7 mouse cellular contexts compared by ENCODE assay signal in genomic region chr2:30707099-30708000, GRCm38 (mm10).
DNase-seq lines count a peak whose midpoint lies in the region; ATAC-seq and TF ChIP-seq lines count a peak whose summit lies in the region.

No protein-coding gene starts in this region.

- TF ChIP-seq RAD21 in MEL (IDR thresholded peaks at IDR 0.05; ENCODE audit: low read depth, low read length), result no peak

- no peak for ATAC-seq in forebrain, embryonic 11.5 days (replicated peaks; ENCODE audit: low FRiP score)
- no peak for ATAC-seq in midbrain, embryonic 11.5 days (ENCODE audit: low FRiP score)

- H3K9ac ChIP-seq in MEL (ENCODE audit: control insufficient read depth, low read depth, low read length, poor library complexity, severe bottlenecking), result peak overlapping the region; percentile 79
- peak overlapping the region; percentile 78 for H3K9ac ChIP-seq in forebrain, embryonic 11.5 days (ENCODE audit: low read length)
- H3K9ac ChIP-seq in midbrain, embryonic 11.5 days (ENCODE audit: low read length), result peak overlapping the region; percentile 87

- intact Hi-C loops in heart, postnatal 25 days (cut with DNase I), result loop anchor here (5.0 kb wide), 1 partner anchor 235 kb away; the partner anchor contains the start of gene Ier5l

- peak overlapping the region; percentile 81 for H3K4me2 ChIP-seq in forebrain, embryonic 11.5 days (ENCODE audit: low read depth, low read length, severe bottlenecking)
- peak overlapping the region; percentile 51 for H3K4me2 ChIP-seq in midbrain, embryonic 11.5 days

- peak in 1 of 3 experiments; percentile 35; a peak in 2 of 6 replicates for TF ChIP-seq CTCF in MEL (IDR thresholded peaks at IDR 0.05 in 2 of 3, conservative IDR thresholded peaks at IDR 0.05 in 1 of 3; ENCODE audit: control insufficient read depth in 1 of 3, insufficient read depth in 1 of 3, low read depth in 2 of 3, low read length in 3 of 3, poor library complexity in 1 of 3, severe bottlenecking in 1 of 3)

- peaks cover 0 to 3% of the 10 kb centered on the region in 2 experiments; a peak in 2 of 4 replicates for H3K36me3 ChIP-seq in MEL (ENCODE audit: control insufficient read depth in 1 of 2, insufficient read depth in 2 of 2, low read length in 2 of 2)
- H3K36me3 ChIP-seq in forebrain, embryonic 11.5 days (ENCODE audit: control insufficient read depth, insufficient read depth, low read length), result no peaks in the 10 kb centered on the region
- H3K36me3 ChIP-seq in midbrain, embryonic 11.5 days (ENCODE audit: control insufficient read depth, insufficient read depth, low read length), result no peaks in the 10 kb centered on the region

- no peak for TF ChIP-seq POLR2A in MEL (IDR thresholded peaks at IDR 0.05; ENCODE audit: control insufficient read depth in 1 of 2, insufficient read depth in 1 of 2, low read depth in 1 of 2, low read length in 2 of 2, poor library complexity in 1 of 2)

- no peaks in the 10 kb centered on the region for H3K9me3 ChIP-seq in MEL (replicated peaks; ENCODE audit: insufficient read depth, low read length)
- no peaks in the 10 kb centered on the region for H3K9me3 ChIP-seq in forebrain, embryonic 11.5 days (ENCODE audit: control insufficient read depth, low read length)
- peaks cover 5% of the 10 kb centered on the region; the same call in 1 of the 2 replicates for H3K9me3 ChIP-seq in midbrain, embryonic 11.5 days (ENCODE audit: control insufficient read depth, low read length)

- TF ChIP-seq EP300 in MEL (IDR thresholded peaks at IDR 0.05; ENCODE audit: low read depth in 1 of 2, low read length in 2 of 2), result no peak

- peak overlapping the region; percentile 13; the same call in 1 of the 2 replicates for H3K27ac ChIP-seq in MEL (ENCODE audit: control insufficient read depth, low read depth, low read length)
- H3K27ac ChIP-seq in forebrain, embryonic 11.5 days (ENCODE audit: low read depth, low read length), result peak overlapping the region; percentile 98
- peak overlapping the region; percentile 98 for H3K27ac ChIP-seq in midbrain, embryonic 11.5 days (ENCODE audit: low read depth, low read length)

- H3K4me1 ChIP-seq in MEL (ENCODE audit: control insufficient read depth in 1 of 2, insufficient read depth in 2 of 2, low read length in 2 of 2), result peaks cover 0 to 8% of the 10 kb centered on the region in 2 experiments; a peak in 2 of 4 replicates
- H3K4me1 ChIP-seq in forebrain, embryonic 11.5 days (replicated peaks; ENCODE audit: control insufficient read depth, insufficient read depth, low read length), result peaks cover 44% of the 10 kb centered on the region
- peaks cover 48% of the 10 kb centered on the region for H3K4me1 ChIP-seq in midbrain, embryonic 11.5 days (ENCODE audit: control insufficient read depth, insufficient read depth, low read length)

- no peaks in the 10 kb centered on the region; the same call in 1 of the 2 replicates for H3K79me2 ChIP-seq in MEL (ENCODE audit: control insufficient read depth, insufficient read depth, low read length, poor library complexity)

- peak overlapping the region; percentile 55 to 57 for H3K4me3 ChIP-seq in MEL (ENCODE audit: control insufficient read depth in 1 of 2, insufficient read depth in 1 of 2, low read depth in 2 of 2, low read length in 2 of 2)
- H3K4me3 ChIP-seq in forebrain, embryonic 11.5 days (ENCODE audit: low read depth, low read length), result peak overlapping the region; percentile 34
- peak overlapping the region; percentile 27 for H3K4me3 ChIP-seq in midbrain, embryonic 11.5 days (ENCODE audit: low read depth, low read length)

- DNase-seq in MEL (ENCODE audit: low read depth, low spot score), result peak; percentile 55
- peak; percentile 72 for DNase-seq in adrenal gland, postnatal 36 days
- peak; percentile 78 for DNase-seq in forebrain, embryonic 11.5 days (ENCODE audit: low spot score)
- DNase-seq in heart, postnatal 25 days (ENCODE audit: low spot score), result peak; percentile 73
- DNase-seq in kidney, postnatal 36 days, result peak; percentile 82 to 91
- peak; percentile 93 for DNase-seq in midbrain, embryonic 11.5 days (ENCODE audit: low spot score, missing footprints)
- peak; percentile 78 for DNase-seq in thymus, postnatal 0 days (ENCODE audit: low spot score)

- no peaks in the 10 kb centered on the region for H3K27me3 ChIP-seq in MEL (ENCODE audit: control insufficient read depth in 1 of 2, insufficient read depth in 2 of 2, low read length in 2 of 2)
- H3K27me3 ChIP-seq in forebrain, embryonic 11.5 days (ENCODE audit: control insufficient read depth, insufficient read depth, low read length), result no peaks in the 10 kb centered on the region
- H3K27me3 ChIP-seq in midbrain, embryonic 11.5 days (ENCODE audit: control insufficient read depth, insufficient read depth, low read length), result no peaks in the 10 kb centered on the region

- WGBS in forebrain, embryonic 11.5 days, result 3% methylated on average over 44 of the region's 44 CpGs
- WGBS in midbrain, embryonic 11.5 days, result 3% methylated on average over 42 of the region's 44 CpGs

TF ChIP-seq in MEL, 35 proteins besides CTCF, POLR2A, EP300 and RAD21:
- TF ChIP-seq USF2 (IDR thresholded peaks at IDR 0.05; ENCODE audit: borderline replicate concordance in 1 of 2, insufficient read depth in 1 of 2, low read depth in 1 of 2, low read length in 2 of 2) (no peak), SMC3 (IDR thresholded peaks at IDR 0.05; ENCODE audit: low read depth, low read length) (no peak), MEF2A (IDR thresholded peaks at IDR 0.05; ENCODE audit: extremely low read depth, insufficient replicate concordance, low read depth, low read length, poor library complexity, severe bottlenecking) (no peak), JUND (IDR thresholded peaks at IDR 0.05; ENCODE audit: low read depth, low read length) (no peak), BHLHE40 (IDR thresholded peaks at IDR 0.05; ENCODE audit: borderline replicate concordance, low read depth, low read length) (no peak), ZC3H11A (IDR thresholded peaks at IDR 0.05; ENCODE audit: low read depth, low read length) (no peak), CHD1 (IDR thresholded peaks at IDR 0.05; ENCODE audit: low read depth, low read length) (no peak), HCFC1 (IDR thresholded peaks at IDR 0.05; ENCODE audit: low read depth, low read length) (no peak), KAT2A (conservative IDR thresholded peaks at IDR 0.05; ENCODE audit: low read depth, low read length) (no peak)
TF ChIP-seq in MEL: peak in this region for 0.

Comparison
In these comparisons a context has a peak if more than half of its experiments do, and no peak if none do; other contexts are left out.
1. H3K27ac ChIP-seq: peak in every context shown above with its lines; median percentile 98 in forebrain, embryonic 11.5 days; 98 in midbrain, embryonic 11.5 days; 13 in MEL.